Mouse (Mus musculus): ENCODE data around the gene Rimbp3. TPM values are rescaled to one million over a fixed set of nuclear protein-coding genes. Genes with fewer than 3 reads are reported as not detected.

Gene Rimbp3
- polyA plus RNA-seq (2014; fragmentation: Illumina TruSeq; extraction: RNeasy Lipid Tissue Mini Kit (QIAGEN cat#74804); ENCODE audit: low read depth, low replicate concordance), result not detected

DNA sequence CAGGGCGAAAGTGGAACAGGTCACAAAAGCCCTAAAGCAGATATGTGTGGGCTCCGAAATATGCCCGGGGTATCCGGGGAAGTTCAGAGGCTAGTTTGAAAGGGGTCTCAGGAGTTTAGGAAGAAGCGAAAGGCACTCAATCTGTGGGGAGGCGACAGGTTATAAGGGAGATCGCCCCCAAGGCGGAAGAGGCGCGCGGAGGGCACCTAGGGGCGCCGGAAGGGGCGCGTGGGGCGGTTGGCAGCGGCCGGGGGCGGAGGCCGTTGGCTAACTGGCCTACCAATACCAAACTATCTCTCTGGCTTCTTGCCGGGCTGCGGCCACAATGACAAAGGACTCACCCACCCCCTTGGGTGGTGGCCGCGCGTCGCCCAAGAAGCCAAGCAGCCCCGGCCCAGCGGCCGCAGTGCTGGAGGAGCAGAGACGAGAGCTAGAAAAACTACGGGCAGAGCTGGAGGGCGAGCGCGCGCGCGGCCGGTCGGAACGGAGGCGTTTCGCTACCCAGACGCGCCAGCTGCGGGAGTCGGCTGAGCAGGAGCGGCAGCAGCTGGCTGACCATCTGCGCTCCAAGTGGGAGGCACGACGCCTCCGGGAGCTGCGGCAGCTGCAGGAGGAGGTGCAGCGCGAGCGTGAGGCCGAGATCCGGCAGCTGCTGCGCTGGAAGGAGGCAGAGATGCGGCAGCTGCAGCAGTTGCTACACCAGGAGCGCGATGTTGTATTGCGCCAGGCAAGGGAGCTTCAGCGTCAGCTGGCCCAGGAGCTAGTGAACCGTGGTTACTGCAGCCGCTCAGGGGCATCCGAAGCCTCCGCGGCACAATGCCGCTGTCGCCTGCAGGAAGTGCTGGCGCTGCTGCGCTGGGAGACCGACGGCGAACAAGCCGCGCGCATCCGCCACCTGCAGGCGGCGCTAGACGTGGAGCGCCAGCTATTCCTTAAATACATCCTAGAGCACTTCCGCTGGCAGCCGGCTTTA, at the start of gene Rimbp3:
Gene Rimbp3, plus strand, starts transcription at position 215 of the 973 bp plus-strand sequence.

DNA sequence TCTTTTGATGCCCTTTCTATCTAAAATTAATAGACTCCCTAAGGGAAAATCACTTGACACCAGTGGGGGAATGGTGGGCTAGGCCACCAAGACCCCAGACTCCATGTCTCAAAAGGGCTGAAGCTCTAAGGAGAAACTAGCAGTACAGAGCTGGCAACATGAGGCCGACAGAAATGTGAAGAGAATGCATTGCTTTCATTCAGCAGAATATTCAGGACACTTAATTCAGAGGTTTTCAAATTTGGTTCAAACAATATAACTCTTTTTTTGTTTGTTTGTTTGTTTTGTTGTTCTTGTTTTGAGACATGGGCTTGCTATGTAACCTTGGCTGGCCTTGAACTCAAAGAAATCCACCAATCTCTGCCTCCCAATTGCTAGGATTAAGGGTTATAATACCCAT, 5.9 kb upstream of the Rimbp3 start, which contains the start of gene Ube2l3:
Gene Ube2l3, minus strand, starts transcription at position 101 of the 400 bp plus-strand sequence.

DNA sequence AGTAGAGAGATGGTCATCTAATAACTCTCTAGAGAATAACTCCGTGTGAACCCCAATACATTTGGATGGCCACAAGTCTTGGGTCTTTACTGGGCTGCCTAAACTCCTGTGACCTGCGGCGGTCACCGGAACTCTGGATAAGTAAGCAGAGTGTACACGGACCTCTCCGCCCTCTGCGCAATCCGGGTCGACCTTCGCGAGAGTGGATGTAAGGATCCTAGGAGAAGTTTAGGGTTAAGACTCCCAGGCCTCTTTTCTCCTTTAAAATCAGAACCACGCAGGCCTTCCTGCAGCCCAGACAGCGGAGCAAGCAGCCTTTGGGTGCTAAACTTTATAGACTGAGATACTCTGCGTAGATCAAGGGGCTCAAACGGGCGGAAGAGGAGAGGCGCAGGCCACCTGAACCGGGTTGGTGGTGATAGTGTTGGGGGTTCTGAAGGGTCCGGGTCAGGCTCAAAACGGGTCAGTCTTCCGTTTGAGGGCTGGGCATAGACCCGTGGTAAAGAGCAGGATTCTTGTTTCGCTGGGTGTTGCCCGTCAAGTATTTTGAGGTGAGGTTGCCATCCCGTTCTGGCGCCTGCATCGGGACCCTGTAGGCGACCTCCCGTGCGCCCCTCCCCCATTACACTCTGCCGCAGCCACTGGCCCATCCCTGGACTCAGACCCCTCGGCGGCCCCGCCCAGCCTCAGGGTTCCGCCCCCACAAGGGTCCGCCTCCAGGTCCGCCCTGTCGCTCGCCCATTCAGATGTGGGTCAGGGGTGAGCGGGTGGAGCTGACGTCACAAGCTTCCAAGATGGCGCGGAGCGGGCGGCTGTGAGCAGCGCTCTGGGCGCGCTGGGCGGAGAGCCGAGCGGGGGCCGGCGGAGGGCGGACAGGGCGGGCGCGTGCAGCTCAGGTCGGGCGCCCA, 24.6 kb downstream of the Rimbp3 start, which contains the start of gene Hic2:
Gene Hic2, plus strand, starts transcription at position 779 of the 908 bp plus-strand sequence.

Other genes with a start within 250 kb of the Rimbp3 start
- 111 TPM for gene Mapk1, start 225.2 kb upstream of the Rimbp3 start, polyA plus RNA-seq (2014; fragmentation: Illumina TruSeq; extraction: RNeasy Lipid Tissue Mini Kit (QIAGEN cat#74804); ENCODE audit: low read depth, low replicate concordance)
- gene Ypel1, start 138.9 kb upstream of the Rimbp3 start, polyA plus RNA-seq (2014; fragmentation: Illumina TruSeq; extraction: RNeasy Lipid Tissue Mini Kit (QIAGEN cat#74804); ENCODE audit: low read depth, low replicate concordance), result 0.34 TPM
- gene Ppil2, start 97.3 kb upstream of the Rimbp3 start, polyA plus RNA-seq (2014; fragmentation: Illumina TruSeq; extraction: RNeasy Lipid Tissue Mini Kit (QIAGEN cat#74804); ENCODE audit: low read depth, low replicate concordance), result 38.8 TPM
- not detected for gene 2610318N02Rik, start 83.4 kb upstream of the Rimbp3 start, polyA plus RNA-seq (2014; fragmentation: Illumina TruSeq; extraction: RNeasy Lipid Tissue Mini Kit (QIAGEN cat#74804); ENCODE audit: low read depth, low replicate concordance)
- gene Sdf2l1, start 76.2 kb upstream of the Rimbp3 start, polyA plus RNA-seq (2014; fragmentation: Illumina TruSeq; extraction: RNeasy Lipid Tissue Mini Kit (QIAGEN cat#74804); ENCODE audit: low read depth, low replicate concordance), result 16.2 TPM
- not detected for gene Ydjc, start 64.0 kb upstream of the Rimbp3 start, polyA plus RNA-seq (2014; fragmentation: Illumina TruSeq; extraction: RNeasy Lipid Tissue Mini Kit (QIAGEN cat#74804); ENCODE audit: low read depth, low replicate concordance)
- gene Ccdc116, start 61.4 kb upstream of the Rimbp3 start, polyA plus RNA-seq (2014; fragmentation: Illumina TruSeq; extraction: RNeasy Lipid Tissue Mini Kit (QIAGEN cat#74804); ENCODE audit: low read depth, low replicate concordance), result not detected
- gene Ube2l3, start 6.0 kb upstream of the Rimbp3 start, polyA plus RNA-seq (2014; fragmentation: Illumina TruSeq; extraction: RNeasy Lipid Tissue Mini Kit (QIAGEN cat#74804); ENCODE audit: low read depth, low replicate concordance), result 130 TPM
- 0.40 TPM for gene Hic2, start 25.0 kb downstream of the Rimbp3 start, polyA plus RNA-seq (2014; fragmentation: Illumina TruSeq; extraction: RNeasy Lipid Tissue Mini Kit (QIAGEN cat#74804); ENCODE audit: low read depth, low replicate concordance)
- not detected for gene Tmem191c, start 67.5 kb downstream of the Rimbp3 start, polyA plus RNA-seq (2014; fragmentation: Illumina TruSeq; extraction: RNeasy Lipid Tissue Mini Kit (QIAGEN cat#74804); ENCODE audit: low read depth, low replicate concordance)
- gene Serpind1, start 122.8 kb downstream of the Rimbp3 start, polyA plus RNA-seq (2014; fragmentation: Illumina TruSeq; extraction: RNeasy Lipid Tissue Mini Kit (QIAGEN cat#74804); ENCODE audit: low read depth, low replicate concordance), result 698 TPM
- gene Snap29, start 197.4 kb downstream of the Rimbp3 start, polyA plus RNA-seq (2014; fragmentation: Illumina TruSeq; extraction: RNeasy Lipid Tissue Mini Kit (QIAGEN cat#74804); ENCODE audit: low read depth, low replicate concordance), result 37.9 TPM
- 7.7 TPM for gene Pi4ka, start 197.7 kb downstream of the Rimbp3 start, polyA plus RNA-seq (2014; fragmentation: Illumina TruSeq; extraction: RNeasy Lipid Tissue Mini Kit (QIAGEN cat#74804); ENCODE audit: low read depth, low replicate concordance)
- gene Crkl, start 243.4 kb downstream of the Rimbp3 start, polyA plus RNA-seq (2014; fragmentation: Illumina TruSeq; extraction: RNeasy Lipid Tissue Mini Kit (QIAGEN cat#74804); ENCODE audit: low read depth, low replicate concordance), result 16.2 TPM

Measured in liver, adult 10 weeks (tissue).